Mouse (Mus musculus) embryonic facial prominence, embryonic 14.5 days (tissue): ENCODE measurements around the gene Zfyve1. TPM values are rescaled to one million over a fixed set of nuclear protein-coding genes. Genes with fewer than 3 reads are reported as not detected.
"Not testable (repeated sequence)": the region's sequence is repeated elsewhere in the genome, so short reads cannot be mapped to it uniquely, and the experiment has no call there.

ENCODE experiments used
- ATAC-seq: fragments of 200-750 bp; cut with Nextera tagmentation; 2 replicates; pipeline ENCODE4 v1.8.0; 2017; ENCODE audit warnings: low read depth, moderate number of reproducible peaks, moderate TSS enrichment
- DNase-seq: peaks from one replicate; pipeline ENCODE4 v3.0.0-alpha.2; 2015; ENCODE audit warnings: low spot score
- H3K27ac ChIP-seq: fragments of 300-500 bp; sonication (generic); replicated peaks from 2 replicates; pipeline ENCODE4 v1.5.1; 2014; ENCODE audit warnings: low read depth, mild to moderate bottlenecking, low read length, moderate library complexity
- H3K27me3 ChIP-seq: fragments of 300-500 bp; sonication (generic); replicated peaks from 2 replicates; pipeline ENCODE4 v1.6.1; 2014; ENCODE audit warnings: low read length; ENCODE audit not compliant: control insufficient read depth, insufficient read depth
- H3K36me3 ChIP-seq: fragments of 300-500 bp; sonication (generic); 2 replicates; pipeline ENCODE4 v1.6.1; 2014; ENCODE audit warnings: low read length, mixed read lengths; ENCODE audit not compliant: control insufficient read depth, insufficient read depth
- H3K4me1 ChIP-seq: fragments of 300-500 bp; sonication (generic); 2 replicates; pipeline ENCODE4 v1.6.1; 2014; ENCODE audit warnings: antibody characterized with exemption, low read length; ENCODE audit not compliant: control insufficient read depth, insufficient read depth
- H3K4me2 ChIP-seq: fragments of 300-500 bp; sonication (generic); 2 replicates; pipeline ENCODE4 v1.6.1; 2014; ENCODE audit warnings: low read depth, mild to moderate bottlenecking, low read length, moderate library complexity, mixed read lengths
- H3K4me3 ChIP-seq: fragments of 300-500 bp; sonication (generic); 2 replicates; pipeline ENCODE4 v1.5.1; 2014; ENCODE audit warnings: low read depth, mild to moderate bottlenecking, low read length
- H3K9ac ChIP-seq: fragments of 300-500 bp; sonication (generic); 2 replicates; pipeline ENCODE4 v1.6.1; 2014; ENCODE audit warnings: low read depth, mild to moderate bottlenecking, low read length, moderate library complexity, mixed read lengths
- H3K9me3 ChIP-seq: fragments of 300-500 bp; sonication (generic); 2 replicates; pipeline ENCODE4 v1.6.1; 2016; ENCODE audit warnings: low read length; ENCODE audit not compliant: control insufficient read depth
- WGBS: fragments of 180-500 bp; shearing (Covaris S2); extraction: QIAGEN DNeasy Blood & Tissue Kit; methylation state at CpG from one replicate; pipeline ENCODE4 v1.1.7; 2014; 5-methylcytosine and 5-hydroxymethylcytosine counted together
- polyA plus RNA-seq: library from polyadenylated mRNA; unstranded; fragments of >200 nt; fragmentation: Nextera tagmentation; extraction: Ambion mirVana; gene quantifications from 2 replicates; pipeline ENCODE4 v1.2.1, GENCODE M21; 2014

The Zfyve1 gene
- polyA plus RNA-seq, 1 experiment from 2014 or later: 18.6 TPM

GRCm38 (mm10) chr12:83622031-83622755 lies 25.2 kb upstream of the Zfyve1 start:
- H3K9ac ChIP-seq: no peak overlapping the region
- no peaks in the 10 kb centered on the region for H3K9me3 ChIP-seq
- 73% methylated on average over 6 of the region's 6 CpGs for WGBS
- H3K4me3 ChIP-seq: no peak overlapping the region
- no peaks in the 10 kb centered on the region for H3K4me1 ChIP-seq
- H3K27me3 ChIP-seq: no peaks in the 10 kb centered on the region
- DNase-seq (no peak), ATAC-seq (no peak)
- H3K27ac ChIP-seq: no peak overlapping the region
- H3K4me2 ChIP-seq: no peak overlapping the region
- H3K36me3 ChIP-seq: no peaks in the 10 kb centered on the region

GRCm38 (mm10) chr12:83620694-83621093 lies 23.7 kb upstream of the Zfyve1 start:
- H3K4me1 ChIP-seq, DNase-seq, H3K36me3 ChIP-seq, H3K27ac ChIP-seq, H3K4me3 ChIP-seq, H3K9me3 ChIP-seq, H3K27me3 ChIP-seq, H3K9ac ChIP-seq, H3K4me2 ChIP-seq, ATAC-seq: not testable (repeated sequence)
- WGBS: 63% methylated on average over 23 of the region's 23 CpGs

DNA sequence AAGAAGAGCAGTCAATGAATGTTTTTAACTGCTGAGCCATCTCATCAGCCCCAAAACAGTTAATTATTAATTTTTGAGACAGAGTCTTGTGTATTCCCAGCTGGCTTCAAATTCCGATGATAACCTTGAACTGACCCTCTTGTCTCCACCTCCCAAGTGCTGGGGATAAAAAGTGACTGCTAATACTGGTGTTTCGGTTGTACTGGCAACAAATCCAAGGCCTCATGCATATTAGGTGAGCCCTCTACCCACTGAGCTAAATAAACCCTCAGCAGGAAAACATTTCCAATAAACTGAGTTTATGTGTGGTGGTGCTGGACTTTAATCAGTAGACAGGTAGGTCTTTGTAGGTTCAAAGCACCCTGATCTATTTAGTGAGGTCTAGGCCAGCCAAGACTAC lies 22.0 kb upstream of the Zfyve1 start:
- ATAC-seq (no peak), DNase-seq (no peak)
- H3K4me3 ChIP-seq: no peak overlapping the region
- H3K9me3 ChIP-seq: no peaks in the 10 kb centered on the region
- no peak overlapping the region for H3K9ac ChIP-seq
- no peak overlapping the region for H3K4me2 ChIP-seq
- H3K4me1 ChIP-seq: no peaks in the 10 kb centered on the region
- no peak overlapping the region for H3K27ac ChIP-seq
- no peaks in the 10 kb centered on the region for H3K27me3 ChIP-seq
- H3K36me3 ChIP-seq: no peaks in the 10 kb centered on the region
- WGBS: 86% methylated on average over 2 of the region's 2 CpGs

DNA sequence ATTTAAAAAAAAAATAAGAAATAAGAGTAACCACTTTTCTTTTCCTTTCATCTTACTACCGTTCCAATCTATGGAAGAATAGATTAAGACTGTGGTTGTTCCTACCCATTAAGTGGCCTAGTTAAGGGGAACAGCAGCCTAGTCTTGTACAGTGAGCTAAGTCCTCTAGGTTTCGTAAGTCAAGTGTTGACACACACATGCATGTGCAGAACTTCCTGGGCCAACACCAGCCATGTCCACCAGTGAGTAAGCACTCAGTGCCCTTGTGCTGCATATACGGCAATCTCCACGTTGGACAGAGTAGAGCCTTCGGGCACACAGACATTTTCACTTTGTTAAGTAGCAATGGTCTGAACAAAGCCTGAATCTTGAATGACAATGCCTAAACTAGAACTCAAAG lies 20.2 kb upstream of the Zfyve1 start:
- Histone ChIP-seq H3K9me3 (no peaks in the 10 kb centered on the region), H3K9ac (no peak overlapping the region), H3K4me1 (no peaks in the 10 kb centered on the region), H3K4me3 (no peak overlapping the region), H3K27me3 (no peaks in the 10 kb centered on the region), H3K27ac (no peak overlapping the region), H3K4me2 (no peak overlapping the region), H3K36me3 (no peaks in the 10 kb centered on the region)
- 98% methylated on average over 5 of the region's 5 CpGs for WGBS
- ATAC-seq (no peak), DNase-seq (no peak)

GRCm38 (mm10) chr12:83606411-83606810 lies 9.4 kb upstream of the Zfyve1 start:
- WGBS: 84% methylated on average over 2 of the region's 2 CpGs
- not testable (repeated sequence) for H3K9me3 ChIP-seq, H3K27ac ChIP-seq, H3K27me3 ChIP-seq, H3K36me3 ChIP-seq, H3K4me3 ChIP-seq, H3K4me1 ChIP-seq, H3K4me2 ChIP-seq, H3K9ac ChIP-seq, DNase-seq, ATAC-seq

- 82% methylated on average over 5 of the region's 5 CpGs for WGBS
- Histone ChIP-seq H3K27me3 (no peaks in the 10 kb centered on the region), H3K4me2 (no peak overlapping the region), H3K9me3 (no peaks in the 10 kb centered on the region), H3K9ac (no peak overlapping the region), H3K36me3 (no peaks in the 10 kb centered on the region), H3K4me1 (no peaks in the 10 kb centered on the region), H3K27ac (no peak overlapping the region), H3K4me3 (no peak overlapping the region)
- DNase-seq (no peak), ATAC-seq (no peak)
These were observed 5.3 kb upstream of the Zfyve1 start for GRCm38 (mm10) chr12:83602285-83602684.

- 83% methylated on average over 2 of the region's 2 CpGs for WGBS
These were observed 859 bp upstream of the Zfyve1 start for GRCm38 (mm10) chr12:83597881-83598280.

GRCm38 (mm10) chr12:83596191-83596954 lies 649 bp downstream of the Zfyve1 start:
- Histone ChIP-seq H3K36me3 (peaks cover 36% of the 10 kb centered on the region), H3K27ac (peak overlapping the region; percentile 87), H3K4me1 (peaks cover 5% of the 10 kb centered on the region; the same call in 1 of the 2 replicates), H3K9me3 (no peaks in the 10 kb centered on the region), H3K9ac (peak overlapping the region; percentile 86), H3K4me2 (peak overlapping the region; percentile 72), H3K27me3 (no peaks in the 10 kb centered on the region), H3K4me3 (peak overlapping the region; percentile 73)
- DNase-seq (peak; percentile 18), ATAC-seq (no peak)
- 2% methylated on average over 18 of the region's 20 CpGs for WGBS

More at GRCm38 (mm10) chr12:83597881-83598280, 859 bp upstream of the Zfyve1 start:
- ATAC-seq (no peak), DNase-seq (no peak)
- Histone ChIP-seq H3K9ac (no peak overlapping the region), H3K4me1 (peaks cover 5% of the 10 kb centered on the region; the same call in 1 of the 2 replicates), H3K36me3 (peaks cover 23% of the 10 kb centered on the region), H3K9me3 (no peaks in the 10 kb centered on the region), H3K27me3 (no peaks in the 10 kb centered on the region), H3K4me3 (no peak overlapping the region), H3K4me2 (no peak overlapping the region), H3K27ac (no peak overlapping the region)
